Mouse (Mus musculus) hindbrain, embryonic 13.5 days (tissue): Measurements from ENCODE around the gene Rbbp4. TPM values are rescaled to one million over a fixed set of nuclear protein-coding genes. Genes with fewer than 3 reads are reported as not detected.
"Not testable (repeated sequence)": the region's sequence is repeated elsewhere in the genome, so short reads cannot be mapped to it uniquely, and the experiment has no call there.

Experiments used
- ATAC-seq: fragments of 200-750 bp; cut with Nextera tagmentation; 2 replicates; pipeline ENCODE4 v1.8.0; 2017; ENCODE audit warnings: moderate TSS enrichment; ENCODE audit not compliant: low FRiP score
- H3K27ac ChIP-seq: fragments of 300-500 bp; sonication (generic); 2 replicates; pipeline ENCODE4 v1.5.1; 2015; ENCODE audit warnings: inconsistent platforms, mild to moderate bottlenecking, moderate library complexity
- H3K27me3 ChIP-seq: fragments of 300-500 bp; sonication (generic); 2 replicates; pipeline ENCODE4 v1.6.1; 2015; ENCODE audit warnings: mild to moderate bottlenecking, inconsistent platforms
- H3K36me3 ChIP-seq: fragments of 300-500 bp; sonication (generic); 2 replicates; pipeline ENCODE4 v1.6.1; 2015; ENCODE audit warnings: mild to moderate bottlenecking, inconsistent platforms
- H3K4me1 ChIP-seq: fragments of 300-500 bp; sonication (generic); replicated peaks from 2 replicates; pipeline ENCODE4 v1.6.1; 2015; ENCODE audit warnings: inconsistent platforms
- H3K4me2 ChIP-seq: fragments of 300-500 bp; sonication (generic); 2 replicates; pipeline ENCODE4 v1.6.1; 2015; ENCODE audit warnings: inconsistent platforms, mild to moderate bottlenecking, moderate library complexity
- H3K4me3 ChIP-seq: fragments of 300-500 bp; sonication (generic); 2 replicates; pipeline ENCODE4 v1.5.1; 2015; ENCODE audit warnings: mild to moderate bottlenecking, inconsistent platforms
- H3K9ac ChIP-seq: fragments of 300-500 bp; sonication (generic); 2 replicates; pipeline ENCODE4 v1.6.1; 2015; ENCODE audit warnings: mild to moderate bottlenecking, inconsistent platforms
- H3K9me3 ChIP-seq: fragments of 300-500 bp; sonication (generic); 2 replicates; pipeline ENCODE4 v1.6.1; 2016; ENCODE audit warnings: inconsistent platforms
- WGBS: fragments of 180-500 bp; shearing (Covaris S2); methylation state at CpG from one replicate; pipeline ENCODE4 v1.1.7; 2015; 5-methylcytosine and 5-hydroxymethylcytosine counted together
- polyA plus RNA-seq: library from polyadenylated mRNA; unstranded; fragments of >200 nt; fragmentation: Nextera tagmentation; extraction: Ambion mirVana; gene quantifications from 2 replicates; pipeline ENCODE4 v1.2.1, GENCODE M21; 2015

Gene Rbbp4
- polyA plus RNA-seq, 1 experiment from 2014 or later: 373 TPM

- H3K9ac ChIP-seq: no peak overlapping the region
- no peak overlapping the region for H3K4me2 ChIP-seq
- no peaks in the 10 kb centered on the region for H3K36me3 ChIP-seq
- no peak for ATAC-seq
- WGBS: 44% methylated on average over 11 of the region's 11 CpGs
- no peak overlapping the region for H3K4me3 ChIP-seq
- H3K4me1 ChIP-seq: peaks cover 18% of the 10 kb centered on the region
- peaks cover 10% of the 10 kb centered on the region; the same call in 1 of the 2 replicates for H3K27me3 ChIP-seq
- H3K9me3 ChIP-seq: no peaks in the 10 kb centered on the region
- H3K27ac ChIP-seq: no peak overlapping the region
Observed at GRCm38 (mm10) chr4:129374219-129374755, 39.1 kb upstream of the Rbbp4 start.

DNA sequence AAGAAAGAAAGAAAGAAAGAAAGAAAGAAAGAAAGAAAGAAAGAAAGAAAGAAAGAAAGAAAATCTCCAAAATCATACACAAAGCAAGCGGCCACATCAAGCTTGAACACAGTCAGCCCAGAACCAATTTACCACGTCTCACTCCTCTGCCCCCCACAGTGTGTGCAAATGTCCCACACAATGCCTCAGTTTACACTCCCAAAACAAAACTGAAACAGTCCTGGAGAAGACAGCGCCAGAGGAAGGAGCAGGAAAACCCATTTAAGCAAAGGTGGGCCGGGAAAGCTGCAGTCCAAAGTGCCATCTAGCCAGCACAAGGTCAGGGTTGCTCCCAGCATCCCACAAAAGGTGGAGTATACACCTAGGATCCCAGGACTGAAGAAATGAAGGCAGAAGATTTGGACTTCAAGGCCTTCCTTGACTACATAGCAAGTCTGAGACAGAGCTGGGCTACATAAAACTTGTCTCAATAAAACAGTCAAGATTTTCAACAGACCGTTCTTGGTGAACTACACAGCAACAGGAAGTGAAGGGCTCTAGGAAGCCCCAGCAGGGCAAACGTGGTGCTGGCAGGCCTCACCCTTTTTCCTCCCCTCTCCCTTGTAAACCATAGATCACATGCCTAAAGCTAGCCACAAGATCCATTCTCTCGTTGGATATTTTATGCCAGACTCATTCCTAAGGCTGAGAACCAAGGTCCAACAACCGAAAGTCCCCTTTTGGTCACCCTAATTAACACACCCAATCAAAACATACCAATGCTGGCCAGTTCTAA, 38.2 kb upstream of the Rbbp4 start:
- no peak for ATAC-seq
- 47% methylated on average over 8 of the region's 8 CpGs for WGBS
- no peak overlapping the region for H3K9ac ChIP-seq

GRCm38 (mm10) chr4:129371391-129371790, 36.2 kb upstream of the Rbbp4 start:
- H3K36me3 ChIP-seq: peaks cover 14% of the 10 kb centered on the region
- H3K27ac ChIP-seq: no peak overlapping the region
- no peaks in the 10 kb centered on the region for H3K9me3 ChIP-seq
- no peak overlapping the region for H3K9ac ChIP-seq
- H3K4me2 ChIP-seq: no peak overlapping the region
- no peak overlapping the region for H3K4me3 ChIP-seq
- 91% methylated on average over 3 of the region's 3 CpGs for WGBS
- ATAC-seq: no peak
- peaks cover 5% of the 10 kb centered on the region; the same call in 1 of the 2 replicates for H3K27me3 ChIP-seq
- H3K4me1 ChIP-seq: peaks cover 11% of the 10 kb centered on the region

More for the DNA sequence above, 38.2 kb upstream of the Rbbp4 start:
- peaks cover 5% of the 10 kb centered on the region; the same call in 1 of the 2 replicates for H3K27me3 ChIP-seq
- peaks cover 5% of the 10 kb centered on the region; the same call in 1 of the 2 replicates for H3K36me3 ChIP-seq
- H3K9me3 ChIP-seq: no peaks in the 10 kb centered on the region
- H3K4me2 ChIP-seq: no peak overlapping the region
- peaks cover 18% of the 10 kb centered on the region for H3K4me1 ChIP-seq
- H3K27ac ChIP-seq: no peak overlapping the region
- H3K4me3 ChIP-seq: no peak overlapping the region

DNA sequence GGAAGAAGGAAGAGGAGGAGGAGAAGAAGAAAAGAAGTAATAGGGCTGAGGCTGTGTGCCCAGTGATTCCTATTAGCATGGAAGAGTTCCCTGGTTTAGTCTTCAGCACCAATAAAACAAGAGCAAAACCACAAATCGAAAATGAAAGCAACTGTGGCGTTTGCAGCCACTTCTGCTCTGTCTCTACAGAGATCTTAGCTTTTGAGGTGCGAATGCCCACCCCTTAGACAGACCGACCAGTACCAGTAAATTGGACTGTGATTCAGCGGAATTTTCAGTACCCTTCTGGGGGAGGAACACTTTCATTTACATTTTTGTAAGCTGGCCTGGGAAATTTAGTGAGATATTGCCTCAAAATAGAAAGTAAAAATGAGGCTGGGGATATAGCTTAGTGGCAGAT, 30.1 kb upstream of the Rbbp4 start:
- H3K9me3 ChIP-seq: no peaks in the 10 kb centered on the region
- H3K27me3 ChIP-seq: no peaks in the 10 kb centered on the region
- no peak overlapping the region for H3K4me3 ChIP-seq
- ATAC-seq: no peak
- H3K27ac ChIP-seq: no peak overlapping the region
- WGBS: 95% methylated on average over 5 of the region's 5 CpGs
- peaks cover 27% of the 10 kb centered on the region for H3K36me3 ChIP-seq
- no peak overlapping the region for H3K9ac ChIP-seq
- no peaks in the 10 kb centered on the region for H3K4me1 ChIP-seq
- no peak overlapping the region for H3K4me2 ChIP-seq

GRCm38 (mm10) chr4:129364379-129364778, 29.2 kb upstream of the Rbbp4 start:
- H3K9me3 ChIP-seq: no peaks in the 10 kb centered on the region
- no peaks in the 10 kb centered on the region for H3K27me3 ChIP-seq
- H3K4me2 ChIP-seq: no peak overlapping the region
- no peak overlapping the region for H3K9ac ChIP-seq
- 91% methylated on average over 3 of the region's 3 CpGs for WGBS
- peaks cover 36% of the 10 kb centered on the region for H3K36me3 ChIP-seq
- no peak for ATAC-seq
- no peak overlapping the region for H3K27ac ChIP-seq
- H3K4me1 ChIP-seq: no peaks in the 10 kb centered on the region
- H3K4me3 ChIP-seq: no peak overlapping the region

GRCm38 (mm10) chr4:129363463-129363862, 28.3 kb upstream of the Rbbp4 start:
- Histone ChIP-seq H3K9me3 (no peaks in the 10 kb centered on the region), H3K4me2 (no peak overlapping the region), H3K36me3 (peaks cover 36% of the 10 kb centered on the region), H3K9ac (no peak overlapping the region), H3K27me3 (no peaks in the 10 kb centered on the region), H3K4me1 (no peaks in the 10 kb centered on the region), H3K4me3 (no peak overlapping the region), H3K27ac (no peak overlapping the region)
- 96% methylated on average over 9 of the region's 9 CpGs for WGBS
- no peak for ATAC-seq

GRCm38 (mm10) chr4:129362771-129363170, 27.6 kb upstream of the Rbbp4 start:
- Histone ChIP-seq H3K27me3 (no peaks in the 10 kb centered on the region), H3K4me1 (no peaks in the 10 kb centered on the region), H3K27ac (no peak overlapping the region), H3K9me3 (no peaks in the 10 kb centered on the region), H3K4me2 (no peak overlapping the region), H3K36me3 (peaks cover 43% of the 10 kb centered on the region), H3K9ac (no peak overlapping the region), H3K4me3 (no peak overlapping the region)
- ATAC-seq: no peak
- WGBS: 88% methylated on average over 5 of the region's 5 CpGs

GRCm38 (mm10) chr4:129362238-129362637, 27.1 kb upstream of the Rbbp4 start:
- 89% methylated on average over 3 of the region's 3 CpGs for WGBS
- not testable (repeated sequence) for H3K27ac ChIP-seq, H3K9me3 ChIP-seq, H3K4me3 ChIP-seq, H3K9ac ChIP-seq, H3K4me1 ChIP-seq, H3K4me2 ChIP-seq, ATAC-seq, H3K27me3 ChIP-seq
- H3K36me3 ChIP-seq: peaks cover 44% of the 10 kb centered on the region

DNA sequence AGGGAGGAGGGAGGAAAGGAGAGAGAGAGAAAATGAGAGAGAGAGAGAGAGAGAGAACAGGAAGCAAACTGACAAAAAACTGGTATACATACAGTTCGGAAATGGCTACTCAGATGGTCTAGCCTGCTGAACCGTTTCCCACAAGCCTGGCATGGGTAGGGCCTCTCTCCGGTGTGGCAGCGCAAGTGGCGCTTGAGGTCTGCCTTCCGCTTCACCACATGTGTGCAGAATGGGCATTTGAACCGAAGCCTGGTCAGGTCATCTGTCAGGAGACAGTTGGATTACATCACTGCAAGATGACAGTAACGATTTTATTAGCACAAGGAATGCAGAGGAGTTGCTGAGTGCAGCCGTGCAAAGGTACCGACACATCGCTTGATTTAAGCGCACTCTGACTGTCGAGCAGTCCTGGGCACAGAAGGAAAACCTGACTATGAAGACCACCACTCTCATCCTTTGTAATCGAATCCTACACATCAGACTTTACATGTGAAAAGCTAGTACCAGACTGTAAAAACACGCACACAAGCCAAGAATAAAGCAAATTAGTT, 22.5 kb upstream of the Rbbp4 start:
- H3K36me3 ChIP-seq: peaks cover 74% of the 10 kb centered on the region
- 91% methylated on average over 15 of the region's 15 CpGs for WGBS
- no peaks in the 10 kb centered on the region for H3K4me1 ChIP-seq
- H3K27ac ChIP-seq: no peak overlapping the region
- H3K9me3 ChIP-seq: no peaks in the 10 kb centered on the region
- no peaks in the 10 kb centered on the region for H3K27me3 ChIP-seq
- H3K4me2 ChIP-seq: no peak overlapping the region
- no peak overlapping the region for H3K9ac ChIP-seq
- H3K4me3 ChIP-seq: no peak overlapping the region
- no peak for ATAC-seq

DNA sequence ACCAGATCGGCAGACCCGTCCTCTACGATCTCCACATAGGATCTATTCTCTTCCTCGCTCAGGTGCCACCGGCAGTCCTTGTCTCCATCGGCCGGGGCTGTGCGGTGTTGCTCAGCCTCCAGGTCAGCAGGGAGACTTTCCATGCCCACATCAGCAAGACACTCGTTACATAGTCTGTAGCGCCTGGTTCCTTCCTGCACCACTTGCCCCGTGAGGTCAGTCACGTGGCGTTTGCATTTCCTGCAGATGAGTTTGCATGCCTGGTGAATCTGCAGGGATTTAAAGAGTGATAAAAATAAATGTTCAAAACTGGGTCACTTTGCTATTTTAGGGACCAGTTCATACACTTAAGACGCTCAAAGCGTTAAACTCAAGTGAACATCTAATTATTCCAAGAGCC, 19.1 kb upstream of the Rbbp4 start:
- H3K9me3 ChIP-seq: no peaks in the 10 kb centered on the region
- 0 out of 2 replicates have a peak overlapping the region, but pooled peaks have one; percentile 5 for H3K9ac ChIP-seq
- ATAC-seq: no peak
- 86% methylated on average over 15 of the region's 15 CpGs for WGBS
- H3K4me3 ChIP-seq: no peak overlapping the region
- no peak overlapping the region for H3K4me2 ChIP-seq
- peaks cover 65% of the 10 kb centered on the region for H3K36me3 ChIP-seq
- no peaks in the 10 kb centered on the region for H3K27me3 ChIP-seq
- H3K27ac ChIP-seq: no peak overlapping the region
- H3K4me1 ChIP-seq: no peaks in the 10 kb centered on the region

GRCm38 (mm10) chr4:129353176-129353575, 18.0 kb upstream of the Rbbp4 start:
- Histone ChIP-seq H3K9me3 (no peaks in the 10 kb centered on the region), H3K4me2 (no peak overlapping the region), H3K27ac (no peak overlapping the region), H3K4me1 (no peaks in the 10 kb centered on the region), H3K9ac (no peak overlapping the region), H3K27me3 (no peaks in the 10 kb centered on the region), H3K4me3 (no peak overlapping the region), H3K36me3 (peaks cover 58% of the 10 kb centered on the region)
- 91% methylated on average over 12 of the region's 12 CpGs for WGBS
- ATAC-seq: no peak

DNA sequence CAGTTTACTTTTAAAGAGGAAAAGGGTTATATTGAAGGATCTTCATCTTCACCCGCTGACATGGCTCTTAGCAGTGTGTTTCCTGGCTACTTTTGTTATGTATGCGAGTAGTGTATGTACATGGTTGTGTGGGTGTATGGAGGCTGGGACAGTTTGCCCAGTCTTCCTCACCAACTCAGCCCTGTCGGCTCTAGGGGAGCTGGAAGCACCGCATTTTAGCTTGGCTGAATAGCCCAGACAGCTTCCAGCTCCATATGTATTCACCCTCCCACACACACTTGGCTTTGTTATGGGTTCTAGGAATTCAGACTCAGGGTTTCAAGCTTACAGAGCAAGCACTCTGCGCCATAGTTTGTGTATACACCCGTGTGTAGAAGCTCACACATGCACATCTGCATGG, 15.9 kb upstream of the Rbbp4 start:
- no peaks in the 10 kb centered on the region for H3K4me1 ChIP-seq
- no peak overlapping the region for H3K4me3 ChIP-seq
- WGBS: 76% methylated on average over 6 of the region's 6 CpGs
- H3K9ac ChIP-seq: no peak overlapping the region
- no peak overlapping the region for H3K4me2 ChIP-seq
- peaks cover 49% of the 10 kb centered on the region for H3K36me3 ChIP-seq
- no peak for ATAC-seq
- no peaks in the 10 kb centered on the region for H3K27me3 ChIP-seq
- H3K9me3 ChIP-seq: no peaks in the 10 kb centered on the region
- H3K27ac ChIP-seq: no peak overlapping the region

DNA sequence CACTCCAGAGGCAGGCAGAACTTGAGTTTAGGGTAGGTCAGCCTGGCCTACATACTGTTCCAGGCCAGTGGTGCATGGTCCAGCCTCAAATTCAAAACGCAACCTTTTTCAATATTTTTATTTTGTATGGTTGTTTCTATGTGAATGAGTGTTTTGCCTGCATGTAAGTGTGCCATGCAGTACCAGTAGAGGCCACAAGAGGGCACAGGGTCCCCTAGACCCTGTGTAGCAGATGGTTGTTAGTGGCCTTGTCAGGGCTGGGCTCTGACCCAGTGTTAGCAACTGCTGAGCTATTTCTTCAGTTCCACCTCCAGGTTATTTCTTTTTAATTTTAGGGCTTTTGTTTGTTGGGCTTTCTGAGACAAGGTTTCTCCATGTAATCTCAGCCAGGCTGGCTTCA, 15.5 kb upstream of the Rbbp4 start:
- H3K36me3 ChIP-seq: peaks cover 47% of the 10 kb centered on the region
- peak; percentile 69; the same call in 1 of the 2 replicates for ATAC-seq
- no peak overlapping the region for H3K4me2 ChIP-seq

More for the DNA sequence above, 15.5 kb upstream of the Rbbp4 start:
- no peak overlapping the region for H3K4me3 ChIP-seq
- no peak overlapping the region for H3K27ac ChIP-seq
- no peaks in the 10 kb centered on the region for H3K4me1 ChIP-seq
- H3K9me3 ChIP-seq: no peaks in the 10 kb centered on the region
- no peak overlapping the region for H3K9ac ChIP-seq
- WGBS: 3% methylated on average over 1 of the region's 1 CpGs
- no peaks in the 10 kb centered on the region for H3K27me3 ChIP-seq
